Mouse (Mus musculus): ENCODE data around the gene Kcna4. TPM values are rescaled to one million over a fixed set of nuclear protein-coding genes. Genes with fewer than 3 reads are reported as not detected.

The Kcna4 gene
- total and polyA plus RNA-seq, 2 experiments, result not detected

GRCm38 (mm10) chr2:107324090-107324489 is 33.7 kb downstream of the Kcna4 start:
- WGBS, result 77% methylated on average over 3 of the region's 3 CpGs
- DNase-seq (ENCODE audit: extremely low read depth, low read depth, low spot score), result no peak
- Histone ChIP-seq H3K27me3 (ENCODE audit: control insufficient read depth, insufficient read depth, low read length) (no peaks in the 10 kb centered on the region), H3K4me1 (ENCODE audit: control insufficient read depth, insufficient read depth, low read length) (no peaks in the 10 kb centered on the region), H3K36me3 (ENCODE audit: control insufficient read depth, insufficient read depth, low read length) (no peaks in the 10 kb centered on the region), H3K4me3 (ENCODE audit: insufficient read depth, low read depth, low read length) (no peak overlapping the region), H3K27ac (replicated peaks; ENCODE audit: insufficient read depth, low read depth, low read length) (no peak overlapping the region), H3K9ac (ENCODE audit: low read depth, low read length) (no peak overlapping the region), H3K79me2 (ENCODE audit: control insufficient read depth, insufficient read depth, low read length) (no peaks in the 10 kb centered on the region)
- TF ChIP-seq POLR2A (IDR thresholded peaks at IDR 0.05; ENCODE audit: extremely low read depth, insufficient read depth, low read length), result no peak
- TF ChIP-seq CTCF (IDR thresholded peaks at IDR 0.05; ENCODE audit: low read depth, low read length), result no peak

DNA sequence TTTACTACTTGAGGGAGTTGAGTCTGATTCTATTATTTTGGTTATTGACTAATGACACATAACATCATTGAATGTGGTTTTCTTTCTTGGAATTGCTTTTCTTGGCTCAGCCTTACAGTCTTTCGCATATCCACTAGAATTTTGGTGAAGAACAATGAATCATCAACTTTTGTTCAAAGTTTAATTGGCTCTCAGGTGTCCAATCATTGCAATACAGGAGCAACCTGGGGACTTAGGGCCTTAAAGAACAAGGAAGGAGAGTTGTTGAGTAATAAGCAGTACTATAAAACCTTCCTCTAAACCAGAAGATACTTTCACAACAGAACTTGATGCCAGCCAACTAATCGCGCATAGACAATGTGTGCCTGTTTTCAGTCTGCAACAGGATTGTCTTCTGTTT is 36.8 kb downstream of the Kcna4 start:
- no peak overlapping the region for H3K9ac ChIP-seq (ENCODE audit: low read depth, low read length)
- H3K79me2 ChIP-seq (ENCODE audit: control insufficient read depth, insufficient read depth, low read length), result no peaks in the 10 kb centered on the region
- H3K27ac ChIP-seq (replicated peaks; ENCODE audit: insufficient read depth, low read depth, low read length), result no peak overlapping the region
- DNase-seq (ENCODE audit: extremely low read depth, low read depth, low spot score), result no peak
- no peaks in the 10 kb centered on the region for H3K36me3 ChIP-seq (ENCODE audit: control insufficient read depth, insufficient read depth, low read length)
- no peak for TF ChIP-seq CTCF (IDR thresholded peaks at IDR 0.05; ENCODE audit: low read depth, low read length)
- TF ChIP-seq POLR2A (IDR thresholded peaks at IDR 0.05; ENCODE audit: extremely low read depth, insufficient read depth, low read length), result no peak
- no peaks in the 10 kb centered on the region for H3K4me1 ChIP-seq (ENCODE audit: control insufficient read depth, insufficient read depth, low read length)
- H3K27me3 ChIP-seq (ENCODE audit: control insufficient read depth, insufficient read depth, low read length), result no peaks in the 10 kb centered on the region
- 84% methylated on average over 3 of the region's 3 CpGs for WGBS
- H3K4me3 ChIP-seq (ENCODE audit: insufficient read depth, low read depth, low read length), result no peak overlapping the region

GRCm38 (mm10) chr2:107341291-107341690 is 50.9 kb downstream of the Kcna4 start:
- no peaks in the 10 kb centered on the region for H3K27me3 ChIP-seq (ENCODE audit: control insufficient read depth, insufficient read depth, low read length)
- no peak overlapping the region for H3K27ac ChIP-seq (replicated peaks; ENCODE audit: insufficient read depth, low read depth, low read length)
- 74% methylated on average over 3 of the region's 3 CpGs for WGBS
- no peaks in the 10 kb centered on the region for H3K36me3 ChIP-seq (ENCODE audit: control insufficient read depth, insufficient read depth, low read length)
- H3K4me3 ChIP-seq (ENCODE audit: insufficient read depth, low read depth, low read length), result no peak overlapping the region
- H3K4me1 ChIP-seq (ENCODE audit: control insufficient read depth, insufficient read depth, low read length), result no peaks in the 10 kb centered on the region
- no peaks in the 10 kb centered on the region for H3K79me2 ChIP-seq (ENCODE audit: control insufficient read depth, insufficient read depth, low read length)
- no peak for DNase-seq (ENCODE audit: extremely low read depth, low read depth, low spot score)
- H3K9ac ChIP-seq (ENCODE audit: low read depth, low read length), result no peak overlapping the region
- no peak for TF ChIP-seq POLR2A (IDR thresholded peaks at IDR 0.05; ENCODE audit: extremely low read depth, insufficient read depth, low read length)
- no peak for TF ChIP-seq CTCF (IDR thresholded peaks at IDR 0.05; ENCODE audit: low read depth, low read length)

- Histone ChIP-seq H3K4me1 (ENCODE audit: control insufficient read depth, insufficient read depth, low read length) (no peaks in the 10 kb centered on the region), H3K4me3 (ENCODE audit: insufficient read depth, low read depth, low read length) (no peak overlapping the region), H3K9ac (ENCODE audit: low read depth, low read length) (no peak overlapping the region), H3K36me3 (ENCODE audit: control insufficient read depth, insufficient read depth, low read length) (no peaks in the 10 kb centered on the region), H3K27ac (replicated peaks; ENCODE audit: insufficient read depth, low read depth, low read length) (no peak overlapping the region), H3K27me3 (ENCODE audit: control insufficient read depth, insufficient read depth, low read length) (no peaks in the 10 kb centered on the region), H3K79me2 (ENCODE audit: control insufficient read depth, insufficient read depth, low read length) (no peaks in the 10 kb centered on the region)
- DNase-seq (ENCODE audit: extremely low read depth, low read depth, low spot score), result no peak
- WGBS, result 44% methylated on average over 4 of the region's 4 CpGs
- TF ChIP-seq CTCF (IDR thresholded peaks at IDR 0.05; ENCODE audit: low read depth, low read length) (no peak), POLR2A (IDR thresholded peaks at IDR 0.05; ENCODE audit: extremely low read depth, insufficient read depth, low read length) (no peak)
Observed at GRCm38 (mm10) chr2:107344807-107345206, 54.4 kb downstream of the Kcna4 start.

DNA sequence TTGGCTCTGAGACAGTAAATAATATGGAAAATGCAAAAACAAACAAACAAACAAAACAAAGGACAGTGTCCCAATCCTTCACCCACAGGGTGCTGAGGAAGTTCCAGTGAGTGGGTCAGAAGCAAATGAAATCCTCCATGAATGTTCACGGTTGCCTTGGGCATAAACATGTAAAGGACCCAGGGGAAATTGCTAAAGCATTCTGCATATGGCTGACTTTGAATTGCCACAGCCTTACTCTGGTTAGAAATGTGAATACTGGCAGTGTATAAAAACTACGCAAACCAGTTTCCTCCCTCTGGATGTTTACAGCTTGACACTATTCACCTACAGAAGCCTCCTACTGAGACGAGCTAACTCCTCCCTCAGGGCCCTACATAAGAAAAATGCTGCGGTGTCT is 54.9 kb downstream of the Kcna4 start:
- no peak for TF ChIP-seq POLR2A (IDR thresholded peaks at IDR 0.05; ENCODE audit: extremely low read depth, insufficient read depth, low read length)
- no peak for TF ChIP-seq CTCF (IDR thresholded peaks at IDR 0.05; ENCODE audit: low read depth, low read length)
- no peaks in the 10 kb centered on the region for H3K79me2 ChIP-seq (ENCODE audit: control insufficient read depth, insufficient read depth, low read length)
- H3K9ac ChIP-seq (ENCODE audit: low read depth, low read length), result no peak overlapping the region
- 67% methylated on average over 4 of the region's 4 CpGs for WGBS
- H3K27ac ChIP-seq (replicated peaks; ENCODE audit: insufficient read depth, low read depth, low read length), result no peak overlapping the region
- H3K4me3 ChIP-seq (ENCODE audit: insufficient read depth, low read depth, low read length), result no peak overlapping the region
- H3K4me1 ChIP-seq (ENCODE audit: control insufficient read depth, insufficient read depth, low read length), result no peaks in the 10 kb centered on the region
- H3K36me3 ChIP-seq (ENCODE audit: control insufficient read depth, insufficient read depth, low read length), result no peaks in the 10 kb centered on the region
- H3K27me3 ChIP-seq (ENCODE audit: control insufficient read depth, insufficient read depth, low read length), result no peaks in the 10 kb centered on the region
- DNase-seq (ENCODE audit: extremely low read depth, low read depth, low spot score), result no peak

Other genes starting within 250 kb of the Kcna4 start
- gene Fshb, start 231.0 kb upstream of the Kcna4 start, total RNA-seq (2014; rRNA removed), result not detected in 2 replicates
- gene Fshb, start 231.0 kb upstream of the Kcna4 start, polyA plus RNA-seq (2012; rRNA removed), result not detected in 2 replicates

Measured in liver, adult 2 months (tissue).